Mouse (Mus musculus) cortical plate, adult 2 months (tissue): ENCODE data around the gene Gm27021.

Source experiments
- CTCF ChIP-seq: fragments of 200-500 bp; IDR thresholded peaks from 2 replicates; pipeline ENCODE4 v1.5.1; 2011; ENCODE audit warnings: mild to moderate bottlenecking, control low read depth, low read length; ENCODE audit not compliant: insufficient read depth; ENCODE audit errors: extremely low read depth
- POLR2A ChIP-seq: fragments of 200-500 bp; IDR thresholded peaks from 2 replicates; pipeline ENCODE4 v1.6.1; 2011; ENCODE audit warnings: mild to moderate bottlenecking, low read length, control low read depth; ENCODE audit not compliant: insufficient read depth; ENCODE audit errors: extremely low read depth

- TF ChIP-seq CTCF (no peak), POLR2A (no peak)
Observed at GRCm38 (mm10) chr8:120581329-120581728, 86.5 kb downstream of the Gm27021 start.
